In the genomic region with DNA sequence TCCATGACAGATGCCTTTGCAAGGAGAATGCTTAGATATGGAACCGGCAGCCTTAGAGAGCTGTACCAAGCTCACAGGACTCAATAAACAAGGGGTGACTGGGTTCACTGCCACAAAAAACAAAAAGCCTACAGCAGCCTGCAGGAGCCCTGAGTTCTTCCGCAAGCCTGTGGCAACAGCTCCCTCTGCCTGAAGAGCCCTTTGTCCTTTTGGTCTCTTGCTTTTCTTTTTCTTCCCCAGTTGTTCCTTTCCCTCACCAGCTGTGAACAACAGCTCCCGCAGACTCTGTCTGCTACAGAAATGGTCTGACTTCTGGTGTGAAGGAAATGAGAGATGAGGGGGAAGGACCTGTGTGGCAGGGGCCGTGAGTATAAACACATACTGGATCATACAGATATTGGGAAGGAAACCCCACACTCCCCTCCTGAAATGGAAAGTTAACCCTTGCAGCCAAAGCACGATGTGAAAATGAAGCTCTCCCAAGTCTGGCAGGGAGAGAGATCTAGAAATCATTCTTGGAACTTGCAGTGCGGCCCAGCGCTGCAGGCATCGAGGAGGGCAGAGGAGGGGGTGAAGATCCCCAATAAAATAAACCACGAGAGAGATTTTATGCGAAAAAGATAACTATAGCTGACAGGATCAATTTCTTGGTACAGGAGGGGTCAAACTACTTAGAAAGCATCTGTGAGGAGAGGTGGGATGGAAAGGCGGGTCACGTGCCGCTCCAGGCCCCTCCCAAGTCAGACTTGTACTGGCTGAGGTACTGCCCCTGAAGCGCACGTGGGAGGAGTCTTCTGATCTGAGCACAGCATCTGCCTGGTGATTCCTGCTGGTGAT, we compare ENCODE assay signal across 1 mouse cellular context.
A peak's percentile ranks its signal among the peaks of the same experiment; 100 is the strongest.
TF ChIP-seq lines count a peak whose summit lies in the region.

No protein-coding gene starts in this region.

TF ChIP-seq in MEL, 35 proteins besides CTCF, POLR2A, EP300 and RAD21 (continued from another document):
- no peak for TF ChIP-seq ZKSCAN1 (IDR thresholded peaks at IDR 0.05; ENCODE audit: low read depth, low read length)
- peak; percentile 90 for TF ChIP-seq MAX (IDR thresholded peaks at IDR 0.05; ENCODE audit: low read length)
- no peak for TF ChIP-seq MAZ (IDR thresholded peaks at IDR 0.05; ENCODE audit: low read depth, low read length)
- no peak for TF ChIP-seq RCOR1 (IDR thresholded peaks at IDR 0.05; ENCODE audit: low read depth, low read length)
- TF ChIP-seq TCF12 (IDR thresholded peaks at IDR 0.05; ENCODE audit: low read depth, low read length) = no peak
- no peak for TF ChIP-seq MAFK (IDR thresholded peaks at IDR 0.05; ENCODE audit: borderline replicate concordance, low read depth, low read length)
- no peak for TF ChIP-seq E2F4 (IDR thresholded peaks at IDR 0.05; ENCODE audit: borderline replicate concordance, low read depth, low read length)
- no peak; the same call in 1 of the 2 replicates for TF ChIP-seq SIN3A (IDR thresholded peaks at IDR 0.05; ENCODE audit: low read length)
- no peak for TF ChIP-seq UBTF (IDR thresholded peaks at IDR 0.05; ENCODE audit: borderline replicate concordance, insufficient read depth, low read depth, low read length)
- TF ChIP-seq USF2 (IDR thresholded peaks at IDR 0.05; ENCODE audit: borderline replicate concordance in 1 of 2, insufficient read depth in 1 of 2, low read depth in 1 of 2, low read length in 2 of 2) = peak; percentile 33 to 86; a peak in 3 of 4 replicates
- TF ChIP-seq MYC (IDR thresholded peaks at IDR 0.05; ENCODE audit: low read depth, low read length) = no peak
- TF ChIP-seq ELF1 (IDR thresholded peaks at IDR 0.05; ENCODE audit: low read depth, low read length) = no peak
- no peak for TF ChIP-seq POLR2AphosphoS2 (IDR thresholded peaks at IDR 0.05; ENCODE audit: low read length)
- TF ChIP-seq BHLHE40 (IDR thresholded peaks at IDR 0.05; ENCODE audit: borderline replicate concordance, low read depth, low read length) = peak; percentile 70; the same call in 1 of the 2 replicates
- no peak for TF ChIP-seq MEF2A (IDR thresholded peaks at IDR 0.05; ENCODE audit: extremely low read depth, insufficient replicate concordance, low read depth, low read length, poor library complexity, severe bottlenecking)
- TF ChIP-seq HCFC1 (IDR thresholded peaks at IDR 0.05; ENCODE audit: low read depth, low read length) = no peak
- TF ChIP-seq GABPA (IDR thresholded peaks at IDR 0.05; ENCODE audit: low read depth, low read length) = no peak
- peak; percentile 97 for TF ChIP-seq USF1 (IDR thresholded peaks at IDR 0.05; ENCODE audit: low read depth, low read length)
- no peak for TF ChIP-seq ZNF384 (IDR thresholded peaks at IDR 0.05; ENCODE audit: low read depth, low read length)
- TF ChIP-seq GATA1 (IDR thresholded peaks at IDR 0.05; ENCODE audit: low read depth, low read length) = peak; percentile 32; the same call in 1 of the 2 replicates
- TF ChIP-seq JUND (IDR thresholded peaks at IDR 0.05; ENCODE audit: low read depth, low read length) = no peak
- TF ChIP-seq CHD2 (IDR thresholded peaks at IDR 0.05; ENCODE audit: low read length) = no peak
- TF ChIP-seq ETS1 (IDR thresholded peaks at IDR 0.05; ENCODE audit: low read depth, low read length) = no peak
- no peak for TF ChIP-seq KAT2A (conservative IDR thresholded peaks at IDR 0.05; ENCODE audit: low read depth, low read length)
- TF ChIP-seq TBP (IDR thresholded peaks at IDR 0.05; ENCODE audit: low read depth, low read length) = no peak
- TF ChIP-seq NRF1 (IDR thresholded peaks at IDR 0.05; ENCODE audit: insufficient read depth, low read depth, low read length, poor library complexity, severe bottlenecking) = no peak
- TF ChIP-seq MXI1 (IDR thresholded peaks at IDR 0.05; ENCODE audit: low read depth, low read length) = no peak; the same call in 1 of the 2 replicates
- TF ChIP-seq ZMIZ1 (IDR thresholded peaks at IDR 0.05; ENCODE audit: low read depth, low read length) = no peak
- no peak for TF ChIP-seq NELFE (IDR thresholded peaks at IDR 0.05; ENCODE audit: low read depth, low read length)
- peak; percentile 32 for TF ChIP-seq SMC3 (IDR thresholded peaks at IDR 0.05; ENCODE audit: low read depth, low read length)
